Mouse (Mus musculus) bone marrow macrophage, adult 2 months (primary cell): ENCODE data around the gene Cubn.

Experiments used
- CTCF ChIP-seq: IDR thresholded peaks from 2 replicates; pipeline ENCODE4 v1.5.1; 2012; ENCODE audit warnings: low read depth, mild to moderate bottlenecking, low read length, moderate library complexity
- POLR2A ChIP-seq: IDR thresholded peaks from 2 replicates; pipeline ENCODE4 v1.6.1; 2012; ENCODE audit warnings: mild to moderate bottlenecking, low read depth, low read length, borderline replicate concordance

- TF ChIP-seq CTCF = no peak
- no peak for TF ChIP-seq POLR2A
Observed at GRCm38 (mm10) chr2:13450895-13451294, 40.7 kb downstream of the Cubn start.
